Mouse (Mus musculus): ENCODE measurements around the gene Gm38655.
"Not testable (repeated sequence)": the region's sequence is repeated elsewhere in the genome, so short reads cannot be mapped to it uniquely, and the experiment has no call there.

Gm38655 gene

GRCm38 (mm10) chr17:25169706-25170105, 5.6 kb downstream of the Gm38655 start:
- DNase-seq (ENCODE audit: low spot score in 2 of 2): no peak

- DNase-seq (ENCODE audit: low spot score in 2 of 2): no peak
These were observed 9.2 kb downstream of the Gm38655 start for GRCm38 (mm10) chr17:25165970-25166671.

GRCm38 (mm10) chr17:25164770-25165169, 10.5 kb downstream of the Gm38655 start:
- DNase-seq (ENCODE audit: low spot score in 2 of 2): no peak

GRCm38 (mm10) chr17:25163387-25163786, 11.9 kb downstream of the Gm38655 start:
- no peak for DNase-seq (ENCODE audit: low spot score in 2 of 2)

GRCm38 (mm10) chr17:25162161-25162560, 13.1 kb downstream of the Gm38655 start, which contains the start of gene Ccdc154:
TSS of gene Ccdc154 (plus strand) at chr17:25162461.
- DNase-seq (ENCODE audit: low spot score in 2 of 2): no peak

- DNase-seq (ENCODE audit: low spot score in 2 of 2): no peak
These were observed 35.3 kb downstream of the Gm38655 start for GRCm38 (mm10) chr17:25139960-25140359.

- no peak for DNase-seq (ENCODE audit: low spot score in 2 of 2)
These were observed 36.5 kb downstream of the Gm38655 start for GRCm38 (mm10) chr17:25138803-25139202.

GRCm38 (mm10) chr17:25135622-25136021, 39.6 kb downstream of the Gm38655 start:
- DNase-seq (ENCODE audit: low spot score in 2 of 2): no peak

- peak; percentile 79 to 91 for DNase-seq (ENCODE audit: low spot score in 2 of 2)
These were observed 42.0 kb downstream of the Gm38655 start, which contains the start of gene Clcn7 for GRCm38 (mm10) chr17:25133275-25133698. TSS of gene Clcn7 (plus strand) at chr17:25133391.

- DNase-seq (ENCODE audit: low spot score in 2 of 2): no peak
These were observed 45.2 kb downstream of the Gm38655 start for GRCm38 (mm10) chr17:25130060-25130459.

- DNase-seq (ENCODE audit: low spot score in 2 of 2): no peak
These were observed 47.6 kb downstream of the Gm38655 start for GRCm38 (mm10) chr17:25127681-25128080.

GRCm38 (mm10) chr17:25127079-25127478, 48.2 kb downstream of the Gm38655 start:
- no peak for DNase-seq (ENCODE audit: low spot score in 2 of 2)

- not testable (repeated sequence) for DNase-seq (ENCODE audit: low spot score in 2 of 2)
These were observed 49.7 kb downstream of the Gm38655 start for GRCm38 (mm10) chr17:25125442-25126060.

GRCm38 (mm10) chr17:25123979-25124378, 51.3 kb downstream of the Gm38655 start:
- peak; percentile 38 to 52 for DNase-seq (ENCODE audit: low spot score in 2 of 2)
